15 mouse cellular contexts compared by ENCODE assay signal in genomic region chr16:96087001-96087400, GRCm38 (mm10). TPM values are rescaled to one million over a fixed set of nuclear protein-coding genes. Genes with fewer than 3 reads are reported as not detected.
DNase-seq lines count a peak whose midpoint lies in the region; ATAC-seq and TF ChIP-seq lines count a peak whose summit lies in the region.
"Had no signal": no experiment of that assay in that cellular context is flagged by ENCODE, and none has a peak within 500 bp of the region (broad histone marks: within the 10 kb centered on the region; RNA-seq: fewer than 3 reads in every experiment).

No protein-coding gene starts in this region.

- no peak overlapping the region for H3K4me3 ChIP-seq in lung, adult 2 months (replicated peaks; ENCODE audit: extremely low read depth, low read depth, low read length)
- H3K4me3 ChIP-seq in hindbrain, embryonic 13.5 days = no peak overlapping the region
- H3K4me3 ChIP-seq: embryonic facial prominence, embryonic 15.5 days; heart, adult 2 months had no signal

- H3K27me3 ChIP-seq in hindbrain, embryonic 13.5 days = no peaks in the 10 kb centered on the region
- H3K27me3 ChIP-seq: embryonic facial prominence, embryonic 15.5 days had no signal

- TF ChIP-seq CTCF in lung, adult 2 months (IDR thresholded peaks at IDR 0.05; ENCODE audit: insufficient read depth, low read length) = no peak

- no peak for TF ChIP-seq POLR2A in lung, adult 2 months (IDR thresholded peaks at IDR 0.05; ENCODE audit: borderline replicate concordance, extremely low read depth, low read depth, low read length)

- no peak overlapping the region for H3K4me2 ChIP-seq in hindbrain, embryonic 13.5 days
- H3K4me2 ChIP-seq: embryonic facial prominence, embryonic 15.5 days; lung, embryonic 14.5 days had no signal

- no peaks in the 10 kb centered on the region for H3K9me3 ChIP-seq in hindbrain, embryonic 13.5 days
- H3K9me3 ChIP-seq: embryonic facial prominence, embryonic 15.5 days; G1E had no signal

- H3K27ac ChIP-seq in hindbrain, embryonic 13.5 days = no peak overlapping the region
- H3K27ac ChIP-seq: embryonic facial prominence, embryonic 15.5 days; heart, adult 2 months had no signal

- H3K9ac ChIP-seq in hindbrain, embryonic 13.5 days = no peak overlapping the region
- H3K9ac ChIP-seq: embryonic facial prominence, embryonic 15.5 days; lung, embryonic 14.5 days had no signal

- peaks cover 2% of the 10 kb centered on the region; the same call in 1 of the 2 replicates for H3K4me1 ChIP-seq in lung, adult 2 months (ENCODE audit: control insufficient read depth, insufficient read depth, low read length)
- H3K4me1 ChIP-seq in hindbrain, embryonic 13.5 days (replicated peaks) = peaks cover 10% of the 10 kb centered on the region

- DNase-seq in lung, postnatal 25 days (ENCODE audit: low spot score) = peak; percentile 57
- DNase-seq in lung, adult 2 months = no peak
- DNase-seq in ZHBTc4 (ENCODE audit: low read depth, low spot score) = peak; percentile 67
- DNase-seq in spleen, adult 12 weeks (ENCODE audit: low spot score) = peak; percentile 58
- peak; percentile 67 for DNase-seq in thymus, postnatal 25 days
- DNase-seq in left cerebral cortex, adult 11 months (ENCODE audit: low spot score) = no peak
- no peak for DNase-seq in embryo, embryonic 10 days (ENCODE audit: low spot score)
- DNase-seq: cerebellum, postnatal 10 days; lung, embryonic 14.5 days had no signal

- WGBS in lung, adult 2 months = 50% methylated on average over 12 of the region's 12 CpGs
- 81% methylated on average over 12 of the region's 12 CpGs for WGBS in hindbrain, embryonic 13.5 days

- no peaks in the 10 kb centered on the region for H3K36me3 ChIP-seq in hindbrain, embryonic 13.5 days
- H3K36me3 ChIP-seq: embryonic facial prominence, embryonic 15.5 days; G1E had no signal

- ATAC-seq in hindbrain, embryonic 13.5 days (ENCODE audit: low FRiP score) = no peak
- ATAC-seq: intestine, embryonic 16.5 days; midbrain, embryonic 16.5 days had no signal

RNA-seq across cellular contexts. Expression of gene Brwd1, which starts 4.7 kb away (rescaled TPM):
- 24.5 and 27.4 TPM in 2 replicates for polyA plus RNA-seq in lung, adult 2 months (2012; rRNA removed)
- 279 and 297 TPM in 2 replicates for polyA plus RNA-seq in hindbrain, embryonic 13.5 days (2015; fragmentation: Nextera tagmentation; extraction: Ambion mirVana)

RNA-seq across cellular contexts. Expression of gene Hmgn1, which starts 40.5 kb away (rescaled TPM):
- polyA plus RNA-seq in lung, adult 2 months (2012; rRNA removed) = 27.4 and 38.0 TPM in 2 replicates
- polyA plus RNA-seq in hindbrain, embryonic 13.5 days (2015; fragmentation: Nextera tagmentation; extraction: Ambion mirVana) = 433 and 477 TPM in 2 replicates

RNA-seq across cellular contexts. Expression of gene Wrb, which starts 58.2 kb away (rescaled TPM):
- polyA plus RNA-seq in lung, adult 2 months (2012; rRNA removed) = 81.5 and 84.8 TPM in 2 replicates
- 169 and 172 TPM in 2 replicates for polyA plus RNA-seq in hindbrain, embryonic 13.5 days (2015; fragmentation: Nextera tagmentation; extraction: Ambion mirVana)

Comparison
In these comparisons a context has a peak if more than half of its experiments do, and no peak if none do; other contexts are left out.
1. DNase-seq: peak in lung, postnatal 25 days (single experiment), ZHBTc4 (single experiment), spleen, adult 12 weeks (single experiment) and thymus, postnatal 25 days (single experiment); none in lung, adult 2 months (single experiment), left cerebral cortex, adult 11 months (single experiment) and embryo, embryonic 10 days (single experiment).
2. RNA of gene Hmgn1, which starts 40.5 kb away (polyA plus RNA-seq): 433 to 477 TPM in hindbrain, embryonic 13.5 days; 27.4 to 38.0 TPM in lung, adult 2 months; every median in the first group is over 10 times any median in the second.